In genomic region chr13:96081276-96081675, GRCm38 (mm10) we compare ENCODE assay signal across 7 mouse cellular contexts. TPM values are rescaled to one million over a fixed set of nuclear protein-coding genes. Genes with fewer than 3 reads are reported as not detected.
DNase-seq lines count a peak whose midpoint lies in the region; ATAC-seq and TF ChIP-seq lines count a peak whose summit lies in the region.
"Not testable (repeated sequence)": the region's sequence is repeated elsewhere in the genome, so short reads cannot be mapped to it uniquely, and the experiment has no call there.

Gene Gm20075 (minus strand): TSS chr13:96081376.

- H3K9ac ChIP-seq in forebrain, embryonic 11.5 days (ENCODE audit: low read length); heart, embryonic 12.5 days; hindbrain, embryonic 13.5 days; midbrain, embryonic 14.5 days (replicated peaks; ENCODE audit: low read length): not testable (repeated sequence)

- not testable (repeated sequence) for H3K4me1 ChIP-seq in forebrain, embryonic 11.5 days (replicated peaks; ENCODE audit: control insufficient read depth, insufficient read depth, low read length); heart, embryonic 12.5 days (replicated peaks); hindbrain, embryonic 13.5 days (replicated peaks); limb, embryonic 10.5 days; midbrain, embryonic 14.5 days (ENCODE audit: control insufficient read depth, insufficient read depth, low read length)

- not testable (repeated sequence) for H3K36me3 ChIP-seq in forebrain, embryonic 11.5 days (ENCODE audit: control insufficient read depth, insufficient read depth, low read length); heart, embryonic 12.5 days; hindbrain, embryonic 13.5 days; limb, embryonic 10.5 days; midbrain, embryonic 14.5 days (ENCODE audit: control insufficient read depth, insufficient read depth, low read length)

- DNase-seq in adrenal gland, postnatal 36 days; forebrain, embryonic 11.5 days (ENCODE audit: low spot score); layer of hippocampus, adult 2 months (ENCODE audit: low spot score in 2 of 2); limb, embryonic 10.5 days (ENCODE audit: low spot score); midbrain, embryonic 14.5 days: not testable (repeated sequence)

- H3K27ac ChIP-seq in forebrain, embryonic 11.5 days (ENCODE audit: low read depth, low read length); heart, embryonic 12.5 days (ENCODE audit: poor library complexity, severe bottlenecking); hindbrain, embryonic 13.5 days; layer of hippocampus, adult 2 months; limb, embryonic 10.5 days; midbrain, embryonic 14.5 days (replicated peaks; ENCODE audit: low read depth, low read length): not testable (repeated sequence)

- not testable (repeated sequence) for H3K9me3 ChIP-seq in forebrain, embryonic 11.5 days (ENCODE audit: control insufficient read depth, low read length); heart, embryonic 12.5 days (replicated peaks); hindbrain, embryonic 13.5 days; limb, embryonic 10.5 days (replicated peaks); midbrain, embryonic 14.5 days (ENCODE audit: control insufficient read depth, low read length)

- not testable (repeated sequence) for ATAC-seq in forebrain, embryonic 11.5 days (replicated peaks; ENCODE audit: low FRiP score); heart, embryonic 12.5 days (ENCODE audit: insufficient number of reproducible peaks, low FRiP score); hindbrain, embryonic 13.5 days (ENCODE audit: low FRiP score); midbrain, embryonic 14.5 days (ENCODE audit: low FRiP score, low TSS enrichment)

- H3K4me2 ChIP-seq in forebrain, embryonic 11.5 days (ENCODE audit: low read depth, low read length, severe bottlenecking); heart, embryonic 12.5 days; hindbrain, embryonic 13.5 days; midbrain, embryonic 14.5 days (ENCODE audit: low read length): not testable (repeated sequence)

- TF ChIP-seq CTCF in layer of hippocampus, adult 2 months (conservative IDR thresholded peaks at IDR 0.05), result not testable (repeated sequence)

- H3K27me3 ChIP-seq in forebrain, embryonic 11.5 days (ENCODE audit: control insufficient read depth, insufficient read depth, low read length); heart, embryonic 12.5 days (replicated peaks); hindbrain, embryonic 13.5 days; limb, embryonic 10.5 days (ENCODE audit: low read depth, poor library complexity, severe bottlenecking); midbrain, embryonic 14.5 days (ENCODE audit: control insufficient read depth, insufficient read depth, low read length): not testable (repeated sequence)

- WGBS in forebrain, embryonic 11.5 days, result 91% methylated on average over 3 of the region's 3 CpGs
- WGBS in heart, embryonic 12.5 days, result 75% methylated on average over 3 of the region's 3 CpGs
- WGBS in hindbrain, embryonic 13.5 days, result 90% methylated on average over 3 of the region's 3 CpGs
- 87% methylated on average over 3 of the region's 3 CpGs for WGBS in limb, embryonic 10.5 days
- 89% methylated on average over 3 of the region's 3 CpGs for whole genome bisulfite sequencing in midbrain, embryonic 14.5 days

- not testable (repeated sequence) for H3K4me3 ChIP-seq in forebrain, embryonic 11.5 days (ENCODE audit: low read depth, low read length); heart, embryonic 12.5 days; hindbrain, embryonic 13.5 days; layer of hippocampus, adult 2 months; limb, embryonic 10.5 days; midbrain, embryonic 14.5 days (replicated peaks; ENCODE audit: low read depth, low read length)

RNA-seq across cellular contexts. Expression of gene Gm20075, which starts in this region (rescaled TPM):
- 10 to 100 TPM; 20.8 to 29.6 TPM for total RNA-seq in adrenal gland, postnatal 36 days (2021)
- polyA plus RNA-seq in forebrain, embryonic 11.5 days (2014; fragmentation: Nextera tagmentation; extraction: Ambion mirVana), result 31.5 and 36.7 TPM in 2 replicates
- 26.4 and 29.7 TPM in 2 replicates for polyA plus RNA-seq in heart, embryonic 12.5 days (2016; fragmentation: Nextera tagmentation; extraction: Ambion mirVana)
- polyA plus RNA-seq in hindbrain, embryonic 13.5 days (2015; fragmentation: Nextera tagmentation; extraction: Ambion mirVana), result 30.1 and 31.6 TPM in 2 replicates
- 10 to 100 TPM; 23.1 to 23.8 TPM for total RNA-seq in layer of hippocampus, adult 2 months (2021)
- polyA plus RNA-seq in limb, embryonic 10.5 days (2016; fragmentation: Nextera tagmentation; extraction: Ambion mirVana), result 30.1 and 38.6 TPM in 2 replicates
- 27.2 and 30.6 TPM in 2 replicates for polyA plus RNA-seq in midbrain, embryonic 14.5 days (2014; fragmentation: Nextera tagmentation; extraction: Ambion mirVana)
